Mouse (Mus musculus) ES-Bruce4 (cell line): ENCODE data around the gene Pgbd1. TPM values are rescaled to one million over a fixed set of nuclear protein-coding genes. Genes with fewer than 3 reads are reported as not detected.

Experiments
- H3K27ac ChIP-seq: 2 replicates; pipeline ENCODE4 v1.5.1; 2012; ENCODE audit warnings: low read length, inconsistent platforms; ENCODE audit not compliant: insufficient read depth
- H3K27me3 ChIP-seq: 2 replicates; pipeline ENCODE4 v1.6.1; 2012; ENCODE audit warnings: mild to moderate bottlenecking, low read length, inconsistent platforms; ENCODE audit not compliant: control insufficient read depth, poor library complexity, insufficient read depth, severe bottlenecking
- H3K36me3 ChIP-seq: 2 replicates; pipeline ENCODE4 v1.6.1; 2012; ENCODE audit warnings: inconsistent platforms, mild to moderate bottlenecking, low read length, moderate library complexity; ENCODE audit not compliant: control insufficient read depth, poor library complexity, insufficient read depth, severe bottlenecking
- H3K4me1 ChIP-seq: one replicate; pipeline ENCODE4 v1.8.1; 2011; ENCODE audit warnings: low read length; ENCODE audit not compliant: control insufficient read depth, insufficient read depth
- H3K4me3 ChIP-seq: 2 replicates; pipeline ENCODE4 v1.5.1; 2011; ENCODE audit warnings: low read depth, mild to moderate bottlenecking, low read length
- H3K9ac ChIP-seq: 2 replicates; pipeline ENCODE4 v1.6.1; 2012; ENCODE audit warnings: low read depth, mild to moderate bottlenecking, inconsistent platforms; ENCODE audit not compliant: poor library complexity, severe bottlenecking
- H3K9me3 ChIP-seq: replicated peaks from 2 replicates; pipeline ENCODE4 v1.6.1; 2012; ENCODE audit warnings: mild to moderate bottlenecking, low read length, inconsistent platforms; ENCODE audit not compliant: control insufficient read depth, poor library complexity, insufficient read depth, severe bottlenecking
- CTCF ChIP-seq: IDR thresholded peaks from one replicate; pipeline ENCODE4 v1.8.1; 2011; ENCODE audit warnings: low read depth, low read length
- EP300 ChIP-seq: IDR thresholded peaks from 2 replicates; pipeline ENCODE4 v1.6.1; 2011; ENCODE audit warnings: low read depth, low read length; ENCODE audit not compliant: insufficient read depth
- POLR2A ChIP-seq: IDR thresholded peaks from one replicate; pipeline ENCODE4 v1.8.1; 2011; ENCODE audit warnings: low read length; ENCODE audit not compliant: insufficient read depth
- polyA plus RNA-seq: library from polyadenylated mRNA; stranded (reverse); fragments of >200 nt; gene quantifications from 2 replicates; pipeline ENCODE4 v1.2.4, GENCODE M21; 2011; ENCODE audit warnings: low read depth; ENCODE audit not compliant: missing spikeins, insufficient read depth, insufficient read length

Gene Pgbd1
- polyA plus RNA-seq, 1 experiment, result 3.6 TPM

GRCm38 (mm10) chr13:21453042-21453441 is 12.2 kb upstream of the Pgbd1 start:
- Histone ChIP-seq H3K36me3 (peaks cover 14% of the 10 kb centered on the region), H3K27ac (no peak overlapping the region), H3K27me3 (no peaks in the 10 kb centered on the region), H3K4me3 (peak overlapping the region; percentile 100), H3K4me1 (no peaks in the 10 kb centered on the region), H3K9ac (peak overlapping the region; percentile 71), H3K9me3 (no peaks in the 10 kb centered on the region)
- no peak for TF ChIP-seq CTCF
- TF ChIP-seq EP300, result no peak
- TF ChIP-seq POLR2A, result no peak

- no peak overlapping the region for H3K4me3 ChIP-seq
- no peaks in the 10 kb centered on the region for H3K27me3 ChIP-seq
- no peaks in the 10 kb centered on the region for H3K4me1 ChIP-seq
- no peak overlapping the region for H3K27ac ChIP-seq
- H3K9ac ChIP-seq, result no peak overlapping the region
- TF ChIP-seq POLR2A (no peak), EP300 (no peak), CTCF (no peak)
- H3K9me3 ChIP-seq, result no peaks in the 10 kb centered on the region
- peaks cover 41% of the 10 kb centered on the region for H3K36me3 ChIP-seq
Observed at GRCm38 (mm10) chr13:21447856-21448614, 7.2 kb upstream of the Pgbd1 start.

GRCm38 (mm10) chr13:21446796-21447195 is 5.9 kb upstream of the Pgbd1 start:
- no peak for TF ChIP-seq POLR2A
- TF ChIP-seq CTCF, result no peak
- TF ChIP-seq EP300, result no peak

GRCm38 (mm10) chr13:21441207-21441572 is 332 bp upstream of the Pgbd1 start:
- Histone ChIP-seq H3K4me1 (no peaks in the 10 kb centered on the region), H3K27me3 (no peaks in the 10 kb centered on the region), H3K9ac (peak overlapping the region; percentile 54), H3K9me3 (no peaks in the 10 kb centered on the region), H3K4me3 (peak overlapping the region; percentile 77), H3K36me3 (peaks cover 22% of the 10 kb centered on the region), H3K27ac (no peak overlapping the region)
- TF ChIP-seq POLR2A, result no peak
- TF ChIP-seq EP300, result no peak
- no peak for TF ChIP-seq CTCF

More at GRCm38 (mm10) chr13:21446796-21447195, 5.9 kb upstream of the Pgbd1 start:
- Histone ChIP-seq H3K27me3 (no peaks in the 10 kb centered on the region), H3K4me3 (no peak overlapping the region), H3K9ac (no peak overlapping the region), H3K9me3 (no peaks in the 10 kb centered on the region), H3K27ac (no peak overlapping the region), H3K4me1 (no peaks in the 10 kb centered on the region), H3K36me3 (peaks cover 41% of the 10 kb centered on the region)

- no peak overlapping the region for H3K27ac ChIP-seq
- no peak overlapping the region for H3K9ac ChIP-seq
- H3K9me3 ChIP-seq, result no peaks in the 10 kb centered on the region
- H3K36me3 ChIP-seq, result no peaks in the 10 kb centered on the region
- TF ChIP-seq CTCF, result no peak
- TF ChIP-seq EP300, result no peak
- no peak for TF ChIP-seq POLR2A
- H3K4me3 ChIP-seq, result no peak overlapping the region
- H3K27me3 ChIP-seq, result no peaks in the 10 kb centered on the region
- H3K4me1 ChIP-seq, result no peaks in the 10 kb centered on the region
Observed at GRCm38 (mm10) chr13:21435476-21435875, 5.4 kb downstream of the Pgbd1 start.

- Histone ChIP-seq H3K36me3 (no peaks in the 10 kb centered on the region), H3K4me1 (no peaks in the 10 kb centered on the region), H3K9ac (no peak overlapping the region), H3K27me3 (no peaks in the 10 kb centered on the region), H3K4me3 (no peak overlapping the region), H3K27ac (no peak overlapping the region), H3K9me3 (no peaks in the 10 kb centered on the region)
- TF ChIP-seq EP300 (no peak), POLR2A (no peak), CTCF (no peak)
Observed at GRCm38 (mm10) chr13:21427631-21428030, 13.2 kb downstream of the Pgbd1 start.
